Mouse (Mus musculus): ENCODE results near the gene Rnf220. TPM values are rescaled to one million over a fixed set of nuclear protein-coding genes. Genes with fewer than 3 reads are reported as not detected.
"Not testable (repeated sequence)": the region's sequence is repeated elsewhere in the genome, so short reads cannot be mapped to it uniquely, and the experiment has no call there.

Gene Rnf220
- total RNA-seq, 2 experiments from 2014 or later, result 42.0 to 43.3 TPM

- DNase-seq, result no peak
- intact Hi-C loops (cut with DNase I), result no loop called here
These were observed 217.6 kb downstream of the Rnf220 start for GRCm38 (mm10) chr4:117279253-117279642.

- intact Hi-C loops (cut with DNase I), result no loop called here
- DNase-seq, result no peak
These were observed 218.2 kb downstream of the Rnf220 start for GRCm38 (mm10) chr4:117278381-117279252.

- no peak for DNase-seq
- intact Hi-C loops (cut with DNase I), result no loop called here
These were observed 219.2 kb downstream of the Rnf220 start for GRCm38 (mm10) chr4:117277687-117278086.

GRCm38 (mm10) chr4:117277021-117277420, 219.8 kb downstream of the Rnf220 start:
- intact Hi-C loops (cut with DNase I), result no loop called here

DNA sequence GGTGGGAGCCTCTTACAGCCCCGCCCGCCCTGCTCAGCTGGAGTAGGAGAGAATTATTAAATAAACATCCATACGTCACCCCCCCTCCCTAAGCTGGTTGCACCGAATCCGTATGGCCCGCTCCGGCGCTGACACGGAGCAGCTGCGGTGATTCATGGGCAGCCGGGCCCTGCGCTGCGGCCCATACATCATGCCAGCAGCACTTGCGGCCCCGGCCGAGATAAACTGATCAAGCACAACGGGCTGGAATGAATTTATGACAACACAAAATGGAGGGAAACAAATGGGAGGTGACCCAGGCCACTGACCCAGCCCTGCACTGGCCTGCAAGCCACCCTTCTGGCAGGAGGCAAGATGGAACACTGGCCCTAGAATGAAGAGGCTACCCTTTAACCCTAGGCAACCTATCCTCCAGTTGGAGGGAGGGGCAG, 220.6 kb downstream of the Rnf220 start:
- no peak for DNase-seq
- intact Hi-C loops (cut with DNase I), result no loop called here

More at GRCm38 (mm10) chr4:117277021-117277420, 219.8 kb downstream of the Rnf220 start:
- no peak for DNase-seq

GRCm38 (mm10) chr4:117274720-117275119, 222.1 kb downstream of the Rnf220 start:
- DNase-seq, result peak in 1 of 2 experiments; percentile 54
- intact Hi-C loops (cut with DNase I), result loop anchor here (5.0 kb wide), 1 partner anchor 38 kb away; no protein-coding TSS in a partner anchor

- no peak for DNase-seq
- intact Hi-C loops (cut with DNase I), result loop anchor here (5.0 kb wide), 1 partner anchor 40 kb away; no protein-coding TSS in a partner anchor
These were observed 224.4 kb downstream of the Rnf220 start for GRCm38 (mm10) chr4:117272459-117272858.

GRCm38 (mm10) chr4:117270278-117270677, 226.6 kb downstream of the Rnf220 start:
- intact Hi-C loops (cut with DNase I), result loop anchor here (1.0 to 5.0 kb wide), 3 partner anchors 42 to 407 kb away; no protein-coding TSS in a partner anchor
- DNase-seq, result peak; percentile 73 to 84

DNA sequence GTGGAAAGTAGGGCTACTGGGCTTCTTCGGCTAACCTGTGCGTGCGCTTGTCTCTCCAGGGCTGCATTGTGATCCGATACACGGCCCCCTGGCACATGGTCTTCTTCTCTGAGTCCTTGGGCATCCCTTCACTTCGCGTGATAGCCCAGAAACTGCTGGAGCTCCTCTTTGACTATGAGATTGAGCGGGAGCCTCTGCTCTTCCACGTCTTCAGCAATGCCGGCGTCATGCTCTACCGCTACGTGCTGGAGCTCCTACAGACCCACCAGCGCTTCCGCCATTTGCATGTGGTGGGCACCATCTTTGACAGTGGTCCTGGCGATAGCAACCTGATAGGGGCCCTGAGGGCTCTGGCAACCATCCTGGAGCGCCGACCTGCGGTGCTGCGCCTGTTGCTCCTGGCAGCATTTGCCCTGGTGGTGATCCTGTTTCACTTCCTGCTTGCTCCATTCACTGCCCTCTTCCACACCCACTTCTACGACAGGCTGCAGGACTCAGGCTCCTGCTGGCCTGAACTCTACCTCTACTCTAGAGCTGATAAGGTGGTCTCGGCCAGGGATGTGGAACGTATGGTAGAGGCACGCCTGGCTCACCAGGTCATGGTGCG, 228.9 kb downstream of the Rnf220 start:
- intact Hi-C loops (cut with DNase I), result loop anchor here (1.0 to 5.0 kb wide), 3 partner anchors 38 to 79 kb away; no protein-coding TSS in a partner anchor
- DNase-seq, result no peak

DNA sequence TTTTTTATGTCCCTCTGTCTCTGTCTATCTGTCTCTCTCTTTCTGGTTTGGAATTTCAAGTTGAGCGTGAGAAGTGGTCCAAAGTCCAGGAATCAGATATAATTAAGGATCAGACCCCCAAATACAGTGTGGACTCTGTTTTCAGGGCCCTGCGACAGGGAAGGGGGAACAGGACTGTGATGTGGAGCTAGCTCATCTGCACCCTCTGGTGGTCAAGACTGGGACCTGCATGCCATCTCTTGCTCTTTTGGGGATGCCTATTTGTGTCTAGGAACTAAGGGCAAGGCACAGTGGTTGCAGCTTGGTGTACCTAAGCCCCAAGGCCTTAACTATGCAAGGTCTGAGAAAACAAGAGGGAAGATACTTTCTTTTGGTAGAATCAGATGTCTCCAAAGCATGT, 229.6 kb downstream of the Rnf220 start:
- DNase-seq, result peak; percentile 81 to 88
- intact Hi-C loops (cut with DNase I), result loop anchor here (1.0 to 5.0 kb wide), 3 partner anchors 37 to 80 kb away; no protein-coding TSS in a partner anchor

DNA sequence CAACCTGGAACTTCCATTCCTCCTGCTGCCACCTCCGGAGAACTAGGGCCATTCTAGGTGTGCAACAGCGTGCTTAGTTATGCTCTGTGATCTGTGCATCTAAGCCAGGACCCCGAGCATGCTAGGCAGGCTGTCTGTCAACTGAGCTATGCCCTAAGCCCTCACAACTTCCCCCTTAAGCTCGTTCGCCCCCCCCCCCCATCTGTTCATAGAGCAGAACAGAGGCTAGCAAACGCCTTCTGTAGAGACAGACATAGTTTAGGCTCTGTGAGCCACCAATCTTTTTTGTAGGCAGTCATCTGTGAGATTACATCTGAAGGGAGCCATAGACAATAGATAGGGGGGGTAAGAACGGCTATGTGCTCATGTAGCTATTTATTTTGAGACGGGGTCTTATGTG, 233.9 kb downstream of the Rnf220 start:
- DNase-seq, result no peak
- intact Hi-C loops (cut with DNase I), result no loop called here

DNA sequence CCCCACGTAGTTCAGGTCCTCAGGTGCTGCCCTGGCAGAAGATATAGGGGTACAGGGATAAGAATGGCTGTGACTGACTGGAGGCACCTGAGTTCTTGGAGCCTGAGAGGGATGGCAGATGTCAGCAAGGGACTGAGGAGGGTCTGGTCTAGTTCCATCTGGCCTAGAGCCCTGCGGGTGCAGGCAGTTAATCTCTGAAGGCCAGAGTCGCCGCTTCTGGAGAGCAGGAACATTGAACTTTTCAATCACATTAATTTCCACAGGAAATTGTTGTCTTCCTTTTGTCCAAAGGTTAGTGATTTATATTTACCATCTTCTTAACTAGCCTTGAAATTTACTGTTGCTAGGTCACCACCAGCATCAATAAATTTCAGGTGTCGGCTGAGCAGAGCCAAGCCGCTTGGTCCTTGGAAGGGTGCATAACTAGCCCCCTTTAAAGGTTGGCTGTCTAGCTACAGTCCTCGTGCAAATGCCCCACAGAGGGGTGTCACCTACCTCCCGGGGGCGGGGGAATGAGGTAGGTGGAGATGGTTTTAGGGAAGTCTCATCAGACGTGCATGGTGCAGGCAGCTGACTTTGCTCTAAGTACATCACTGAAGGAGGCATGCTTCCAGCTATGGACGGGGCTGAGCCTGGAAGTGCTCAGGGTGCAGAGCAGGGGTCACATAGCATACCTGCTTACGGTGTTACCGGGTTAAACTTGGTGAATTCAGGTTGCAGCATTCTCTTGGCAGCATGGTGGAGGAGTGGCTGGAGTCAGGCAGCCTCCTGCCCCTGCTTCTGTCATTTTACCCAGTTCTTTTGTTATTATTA, 234.5 kb downstream of the Rnf220 start:
- intact Hi-C loops (cut with DNase I), result no loop called here
- DNase-seq, result no peak

- intact Hi-C loops (cut with DNase I), result no loop called here
- DNase-seq, result no peak
These were observed 235.6 kb downstream of the Rnf220 start for GRCm38 (mm10) chr4:117261222-117261621.

- intact Hi-C loops (cut with DNase I); DNase-seq: not testable (repeated sequence)
These were observed 236.9 kb downstream of the Rnf220 start for GRCm38 (mm10) chr4:117259909-117260308.

DNA sequence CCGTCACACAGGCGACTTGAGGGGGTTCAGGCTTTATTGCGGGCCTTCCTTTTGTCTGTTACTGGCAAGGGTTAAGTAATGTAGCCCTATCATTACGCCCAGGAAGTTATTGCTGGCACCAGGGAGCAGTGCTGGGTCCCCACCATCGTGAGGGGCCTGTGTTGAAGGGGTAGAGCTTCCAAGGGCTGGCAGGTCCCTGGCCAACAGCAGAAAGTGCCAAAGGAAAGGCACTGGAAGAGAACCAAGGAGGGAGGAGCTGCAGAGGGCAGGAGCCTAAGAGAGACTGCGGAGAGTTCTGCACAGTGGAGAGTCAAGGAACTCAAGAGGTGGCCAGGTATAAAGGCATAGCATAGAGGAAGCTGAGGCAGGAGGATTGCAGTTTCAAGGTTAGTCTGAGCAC, 242.2 kb downstream of the Rnf220 start:
- intact Hi-C loops (cut with DNase I), result no loop called here
- no peak for DNase-seq

- no peak for DNase-seq
- intact Hi-C loops (cut with DNase I), result no loop called here
These were observed 242.7 kb downstream of the Rnf220 start for GRCm38 (mm10) chr4:117254017-117254627.

DNA sequence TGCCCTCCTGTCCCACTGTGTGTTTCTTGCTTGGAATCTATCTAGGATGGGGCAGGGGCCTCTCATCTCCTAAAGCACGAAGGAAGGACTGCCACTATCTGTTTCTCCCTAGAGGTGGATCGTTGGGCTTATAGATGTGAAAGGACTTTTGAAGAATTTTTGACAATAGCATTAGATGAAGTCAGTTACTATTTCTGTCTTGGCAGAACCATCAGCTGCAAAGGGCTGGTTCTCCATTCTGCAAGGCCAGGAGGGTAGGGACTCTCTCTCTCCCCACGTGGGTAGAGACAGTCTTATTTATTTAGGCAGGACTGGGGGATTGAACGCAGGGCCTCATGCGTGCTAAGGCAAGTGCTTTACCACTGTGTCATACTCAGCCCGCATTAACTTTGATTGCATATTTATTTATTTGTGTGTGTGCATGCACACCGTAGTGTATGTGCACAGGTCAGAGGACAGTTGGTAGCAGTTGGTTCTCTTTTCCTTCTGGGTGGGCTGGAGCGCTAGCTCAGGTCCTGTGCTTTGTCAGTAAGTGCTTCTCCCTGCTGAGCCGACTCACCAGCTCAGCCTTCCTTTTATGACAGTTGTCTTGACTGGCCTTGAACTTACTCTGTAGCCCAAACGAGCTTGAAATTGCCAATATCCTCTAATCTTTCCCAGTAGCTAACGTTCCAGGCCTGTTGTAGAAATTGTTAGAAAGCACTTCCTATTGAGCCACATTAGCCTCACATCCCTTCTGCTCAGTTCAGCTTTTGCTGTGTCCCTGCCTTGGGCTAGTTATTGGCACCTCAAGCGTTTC, 243.4 kb downstream of the Rnf220 start:
- peak in 1 of 2 experiments; percentile 34 for DNase-seq
- intact Hi-C loops (cut with DNase I), result no loop called here

DNA sequence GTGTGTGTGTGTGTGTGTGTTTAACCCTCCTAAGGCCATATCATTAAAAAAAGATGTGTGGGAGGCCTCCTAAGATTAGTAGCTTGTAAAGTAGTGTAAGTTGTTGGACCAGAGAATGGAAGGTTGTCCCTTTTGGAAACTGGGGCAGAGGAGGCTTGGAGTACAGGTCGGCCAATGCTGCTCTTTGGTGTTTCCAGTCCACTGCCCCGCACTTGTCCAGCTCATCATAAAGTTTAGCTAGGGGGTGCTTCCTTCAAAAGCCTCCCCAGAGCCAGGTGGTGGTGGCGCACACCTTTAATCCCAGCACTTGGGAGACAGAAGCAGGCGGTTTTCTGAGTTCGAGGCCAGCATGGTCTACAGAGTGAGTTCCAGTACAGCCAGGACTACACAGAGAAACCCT, 244.1 kb downstream of the Rnf220 start:
- intact Hi-C loops (cut with DNase I), result no loop called here

GRCm38 (mm10) chr4:117252351-117252750, 244.5 kb downstream of the Rnf220 start:
- DNase-seq, result peak; percentile 56 to 60

More for the DNA sequence above, 244.1 kb downstream of the Rnf220 start:
- no peak for DNase-seq

More at GRCm38 (mm10) chr4:117252351-117252750, 244.5 kb downstream of the Rnf220 start:
- intact Hi-C loops (cut with DNase I), result no loop called here

Data from heart, postnatal 10 days (tissue).